Comparison of ENCODE assay signal across 8 mouse cellular contexts in genomic region chr8:95633262-95634062, GRCm38 (mm10). TPM values are rescaled to one million over a fixed set of nuclear protein-coding genes. Genes with fewer than 3 reads are reported as not detected.
DNase-seq lines count a peak whose midpoint lies in the region; ATAC-seq and TF ChIP-seq lines count a peak whose summit lies in the region.

Gene Gins3 (plus strand): TSS chr8:95633453.

- no peaks in the 10 kb centered on the region for H3K9me3 ChIP-seq in CH12.LX (replicated peaks; ENCODE audit: low read length)
- no peaks in the 10 kb centered on the region for H3K9me3 ChIP-seq in forebrain, embryonic 12.5 days
- no peaks in the 10 kb centered on the region for H3K9me3 ChIP-seq in liver, postnatal 0 days (ENCODE audit: low read length)
- H3K9me3 ChIP-seq in neural tube, embryonic 14.5 days (ENCODE audit: control insufficient read depth, low read length): no peaks in the 10 kb centered on the region

- peak within 1 kb of the TSS; percentile 68 for H3K9ac ChIP-seq in CH12.LX (ENCODE audit: insufficient read depth, low read depth)
- H3K9ac ChIP-seq in forebrain, embryonic 12.5 days: peak within 1 kb of the TSS; percentile 86
- peak within 1 kb of the TSS; percentile 84 for H3K9ac ChIP-seq in liver, postnatal 0 days (replicated peaks)
- H3K9ac ChIP-seq in neural tube, embryonic 14.5 days (replicated peaks; ENCODE audit: low read depth, low read length): peak within 1 kb of the TSS; percentile 44

- H3K4me2 ChIP-seq in CH12.LX (ENCODE audit: insufficient read depth, low read depth, poor library complexity, severe bottlenecking): peak within 1 kb of the TSS; percentile 53; the same call in 1 of the 2 replicates
- peak within 1 kb of the TSS; percentile 73 for H3K4me2 ChIP-seq in forebrain, embryonic 12.5 days
- H3K4me2 ChIP-seq in liver, postnatal 0 days (ENCODE audit: low read depth, low read length): peak within 1 kb of the TSS; percentile 96
- H3K4me2 ChIP-seq in neural tube, embryonic 14.5 days (ENCODE audit: low read depth, low read length): peak within 1 kb of the TSS; percentile 87

- WGBS in forebrain, embryonic 12.5 days: 1% methylated on average over 52 of the region's 52 CpGs
- under 1% methylated on average over 52 of the region's 52 CpGs for WGBS in large intestine, adult 2 months
- under 1% methylated on average over 52 of the region's 52 CpGs for WGBS in liver, postnatal 0 days (ENCODE audit: insufficient replicate concordance)
- WGBS in neural tube, embryonic 14.5 days: under 1% methylated on average over 52 of the region's 52 CpGs

- peak; percentile 93 for ATAC-seq in forebrain, embryonic 12.5 days (ENCODE audit: low FRiP score)
- peak; percentile 98 for ATAC-seq in liver, postnatal 0 days
- peak; percentile 97 for ATAC-seq in neural tube, embryonic 14.5 days (ENCODE audit: low read depth)

- TF ChIP-seq CTCF in CH12.LX (conservative IDR thresholded peaks at IDR 0.05 in 1 of 2, IDR thresholded peaks at IDR 0.05 in 1 of 2; ENCODE audit: low read depth in 2 of 2, low read length in 2 of 2): no peak
- TF ChIP-seq CTCF in liver, postnatal 0 days (IDR thresholded peaks at IDR 0.05; ENCODE audit: low read depth): no peak

- H3K27ac ChIP-seq in CH12.LX (ENCODE audit: insufficient read depth, low read depth): no peak within 1 kb of the TSS; the same call in 1 of the 2 replicates
- H3K27ac ChIP-seq in forebrain, embryonic 12.5 days: 0 out of 2 replicates have a peak within 1 kb of the TSS, but pooled peaks have one; percentile 59
- H3K27ac ChIP-seq in liver, postnatal 0 days (ENCODE audit: low read depth): peak within 1 kb of the TSS; percentile 45; the same call in 1 of the 2 replicates
- H3K27ac ChIP-seq in neural tube, embryonic 14.5 days (ENCODE audit: low read depth, low read length): no peak within 1 kb of the TSS

- peaks cover 0 to 23% of the 10 kb centered on the region in 2 experiments; a peak in 3 of 4 replicates for H3K4me1 ChIP-seq in CH12.LX (ENCODE audit: control insufficient read depth in 1 of 2, insufficient read depth in 2 of 2)
- H3K4me1 ChIP-seq in forebrain, embryonic 12.5 days: peaks cover 11% of the 10 kb centered on the region
- peaks cover 6% of the 10 kb centered on the region for H3K4me1 ChIP-seq in liver, postnatal 0 days (ENCODE audit: insufficient read depth)
- H3K4me1 ChIP-seq in neural tube, embryonic 14.5 days (ENCODE audit: control insufficient read depth, insufficient read depth, low read length): peaks cover 5% of the 10 kb centered on the region; the same call in 1 of the 2 replicates

- dilution Hi-C loops in CH12.LX (cut with MboI; ENCODE audit: extremely low pct_ligation_motif_present, extremely low pct_unique_long_range_greater_than_20kb, low sequenced_read_pairs): no loop called here

- peak; percentile 73 for TF ChIP-seq POLR2A in CH12.LX (IDR thresholded peaks at IDR 0.05; ENCODE audit: low read depth, low read length)

- no peak for TF ChIP-seq EP300 in CH12.LX (IDR thresholded peaks at IDR 0.05; ENCODE audit: low read length)
- TF ChIP-seq EP300 in liver, postnatal 0 days (IDR thresholded peaks at IDR 0.05; ENCODE audit: low read depth): peak; percentile 60; the same call in 1 of the 2 replicates

- in situ Hi-C loops in CH12.LX (cut with MboI; ENCODE audit: low pct_ligation_motif_present, low pct_unique_long_range_greater_than_20kb, low sequenced_read_pairs): no loop called here

- intact Hi-C loops in heart, postnatal 10 days (cut with DNase I): loop anchor here (5.0 kb wide), 1 partner anchor 44 kb away; the partner anchor contains the start of gene Ndrg4

- peaks cover 16% of the 10 kb centered on the region for H3K79me2 ChIP-seq in CH12.LX (replicated peaks; ENCODE audit: control insufficient read depth, extremely low read depth, insufficient read depth, poor library complexity, severe bottlenecking)

- H3K4me3 ChIP-seq in CH12.LX (replicated peaks in 1 of 3; ENCODE audit: low read depth in 2 of 3, low read length in 2 of 3, poor library complexity in 1 of 3): peak within 1 kb of the TSS; percentile 70 to 90 (median 87)
- peak within 1 kb of the TSS; percentile 89 for H3K4me3 ChIP-seq in forebrain, embryonic 12.5 days (replicated peaks)
- peak within 1 kb of the TSS; percentile 96 for H3K4me3 ChIP-seq in liver, postnatal 0 days (ENCODE audit: low read depth, low read length)
- H3K4me3 ChIP-seq in neural tube, embryonic 14.5 days (ENCODE audit: low read depth, low read length): peak within 1 kb of the TSS; percentile 79

- H3K27me3 ChIP-seq in CH12.LX (replicated peaks): no peaks in the 10 kb centered on the region
- peaks cover 11% of the 10 kb centered on the region for H3K27me3 ChIP-seq in forebrain, embryonic 12.5 days
- no peaks in the 10 kb centered on the region for H3K27me3 ChIP-seq in liver, postnatal 0 days (ENCODE audit: insufficient read depth, low read length)
- no peaks in the 10 kb centered on the region for H3K27me3 ChIP-seq in neural tube, embryonic 14.5 days (ENCODE audit: control insufficient read depth, insufficient read depth, low read length)

- peak; percentile 96 for DNase-seq in CH12.LX (ENCODE audit: extremely low read depth)
- peak; percentile 93 for DNase-seq in c-Kit-positive CD71-positive TER-119-negative erythroid progenitor cells, embryonic 14.5 days (ENCODE audit: low read depth)
- peak; percentile 96 to 97 for DNase-seq in heart, postnatal 10 days
- DNase-seq in large intestine, adult 2 months (ENCODE audit: low read depth, low spot score): peak; percentile 71
- DNase-seq in liver, postnatal 0 days: peak; percentile 95
- DNase-seq in testis, postnatal 10 days (ENCODE audit: low spot score): peak; percentile 91

- H3K36me3 ChIP-seq in CH12.LX (replicated peaks in 1 of 2; ENCODE audit: control insufficient read depth in 1 of 2, insufficient read depth in 1 of 2, low read length in 1 of 2): peaks cover 5 to 14% of the 10 kb centered on the region in 2 experiments
- H3K36me3 ChIP-seq in forebrain, embryonic 12.5 days (replicated peaks): no peaks in the 10 kb centered on the region
- 0 out of 2 replicates have a peak, but pooled peaks cover 3% of the 10 kb centered on the region for H3K36me3 ChIP-seq in liver, postnatal 0 days (replicated peaks; ENCODE audit: insufficient read depth, low read length)
- no peaks in the 10 kb centered on the region for H3K36me3 ChIP-seq in neural tube, embryonic 14.5 days (ENCODE audit: control insufficient read depth, insufficient read depth, low read length)

- no peak for TF ChIP-seq RAD21 in CH12.LX (IDR thresholded peaks at IDR 0.05; ENCODE audit: low read depth, low read length)

TF ChIP-seq in CH12.LX, 34 proteins besides CTCF, POLR2A, EP300 and RAD21 (continues in another document):
- TF ChIP-seq ZNF384 (IDR thresholded peaks at IDR 0.05; ENCODE audit: low read depth, low read length) (no peak), MEF2A (IDR thresholded peaks at IDR 0.05; ENCODE audit: borderline replicate concordance, low read depth, low read length) (peak; percentile 58; the same call in 1 of the 2 replicates), SIN3A (IDR thresholded peaks at IDR 0.05; ENCODE audit: low read length) (peak; percentile 100), GABPA (IDR thresholded peaks at IDR 0.05; ENCODE audit: insufficient replicate concordance, low read depth, low read length) (peak; percentile 39; the same call in 1 of the 2 replicates), MXI1 (IDR thresholded peaks at IDR 0.05; ENCODE audit: low read depth, low read length) (peak; percentile 94), NELFE (IDR thresholded peaks at IDR 0.05; ENCODE audit: low read depth, low read length) (peak; percentile 78), SMC3 (IDR thresholded peaks at IDR 0.05; ENCODE audit: low read depth, low read length) (no peak), CHD1 (IDR thresholded peaks at IDR 0.05; ENCODE audit: low read depth, low read length) (no peak), E2F4 (IDR thresholded peaks at IDR 0.05; ENCODE audit: insufficient replicate concordance, low read depth, low read length) (peak; percentile 99), MYC (IDR thresholded peaks at IDR 0.05; ENCODE audit: low read depth, low read length) (peak; percentile 63; the same call in 1 of the 2 replicates), MAX (IDR thresholded peaks at IDR 0.05; ENCODE audit: low read length) (peak; percentile 74), ELF1 (IDR thresholded peaks at IDR 0.05; ENCODE audit: low read depth, low read length) (peak; percentile 100), TBP (conservative IDR thresholded peaks at IDR 0.05; ENCODE audit: low read depth, low read length) (peak; percentile 78), ZMIZ1 (IDR thresholded peaks at IDR 0.05; ENCODE audit: low read depth, low read length) (0 out of 2 replicates have a peak, but pooled peaks have one; percentile 26), TCF12 (IDR thresholded peaks at IDR 0.05; ENCODE audit: low read depth, low read length) (peak; percentile 77), KAT2A (IDR thresholded peaks at IDR 0.05; ENCODE audit: insufficient replicate concordance, low read length) (peak; percentile 87; the same call in 1 of the 2 replicates), UBTF (IDR thresholded peaks at IDR 0.05; ENCODE audit: low read depth, low read length) (no peak), ZKSCAN1 (IDR thresholded peaks at IDR 0.05; ENCODE audit: borderline replicate concordance, low read depth, low read length) (no peak), JUN (IDR thresholded peaks at IDR 0.05; ENCODE audit: insufficient read depth, low read depth, low read length) (no peak), IRF4 (IDR thresholded peaks at IDR 0.05; ENCODE audit: low read depth, low read length) (peak; percentile 73), PAX5 (IDR thresholded peaks at IDR 0.05; ENCODE audit: low read length) (no peak), USF2 (conservative IDR thresholded peaks at IDR 0.05; ENCODE audit: low read depth, low read length) (no peak), MAZ (IDR thresholded peaks at IDR 0.05; ENCODE audit: low read depth, low read length) (peak; percentile 79), ETS1 (conservative IDR thresholded peaks at IDR 0.05; ENCODE audit: low read depth, low read length) (0 out of 2 replicates have a peak, but pooled peaks have one; percentile 26), JUND (conservative IDR thresholded peaks at IDR 0.05; ENCODE audit: low read depth, low read length) (no peak), POLR2AphosphoS2 (IDR thresholded peaks at IDR 0.05; ENCODE audit: low read depth, low read length) (peak; percentile 27; the same call in 1 of the 2 replicates)

RNA-seq across cellular contexts. Expression of gene Gins3, which starts in this region (rescaled TPM):
- total RNA-seq in CH12.LX (2012; rRNA removed) (10.4 and 13.9 TPM in 2 replicates), CH12.LX (2014; rRNA removed) (18.0 and 19.4 TPM in 2 replicates)
- 14.2 and 15.8 TPM in 2 replicates for polyA plus RNA-seq in CH12.LX (2012; ENCODE audit: insufficient read length, low read depth)
- 27.6 and 28.5 TPM in 2 replicates for polyA plus RNA-seq in forebrain, embryonic 12.5 days (2016; fragmentation: Nextera tagmentation; extraction: Ambion mirVana)
- 1 to 10 TPM; 1.9 to 2.8 TPM for total RNA-seq in heart, postnatal 10 days (2021)
- 1.7 and 2.1 TPM in 2 replicates for polyA plus RNA-seq in large intestine, adult 2 months (2012; rRNA removed)
- polyA plus RNA-seq in liver, postnatal 0 days (2015; fragmentation: Nextera tagmentation; extraction: Ambion mirVana): 3.9 and 5.1 TPM in 2 replicates
- polyA plus RNA-seq in neural tube, embryonic 14.5 days (2014; fragmentation: Nextera tagmentation; extraction: Ambion mirVana): 6.6 and 7.2 TPM in 2 replicates

Comparison
In these comparisons a context has a peak if more than half of its experiments do, and no peak if none do; other contexts are left out.
1. H3K27ac ChIP-seq: peak in forebrain, embryonic 12.5 days (single experiment) and liver, postnatal 0 days (single experiment); none in CH12.LX (single experiment) and neural tube, embryonic 14.5 days (single experiment).
2. Peak in every context shown above with its lines, with median percentiles within 50 percentile points of each other: DNase-seq, H3K4me2 ChIP-seq, H3K4me3 ChIP-seq, H3K9ac ChIP-seq and ATAC-seq.